Comparison of ENCODE assay signal across 15 mouse cellular contexts in genomic region chr19:56555972-56556371, GRCm38 (mm10). TPM values are rescaled to one million over a fixed set of nuclear protein-coding genes. Genes with fewer than 3 reads are reported as not detected.
A peak's percentile ranks its signal among the peaks of the same experiment; 100 is the strongest.
DNase-seq lines count a peak whose midpoint lies in the region; ATAC-seq lines count a peak whose summit lies in the region.
"Had no signal": no experiment of that assay in that cellular context is flagged by ENCODE, and none has a peak within 500 bp of the region (broad histone marks: within the 10 kb centered on the region; RNA-seq: fewer than 3 reads in every experiment).

No protein-coding gene starts in this region.

- 50% methylated on average over 5 of the region's 5 CpGs for WGBS in heart, embryonic 11.5 days (ENCODE audit: insufficient replicate concordance)
- 88% methylated on average over 5 of the region's 5 CpGs for WGBS in forebrain, embryonic 15.5 days
- 89% methylated on average over 5 of the region's 5 CpGs for WGBS in kidney, embryonic 16.5 days

- H3K4me2 ChIP-seq in heart, embryonic 11.5 days, result no peak overlapping the region
- H3K4me2 ChIP-seq in forebrain, embryonic 15.5 days (replicated peaks), result no peak overlapping the region
- no peak overlapping the region for H3K4me2 ChIP-seq in kidney, embryonic 16.5 days (replicated peaks; ENCODE audit: low read depth, low read length)
- H3K4me2 ChIP-seq: liver, embryonic 13.5 days; midbrain, embryonic 13.5 days had no signal

- H3K36me3 ChIP-seq in heart, embryonic 11.5 days (ENCODE audit: control insufficient read depth, insufficient read depth, low read length), result peaks cover 23% of the 10 kb centered on the region
- H3K36me3 ChIP-seq in megakaryocyte, embryonic 14.5 days (replicated peaks; ENCODE audit: low read length), result peaks cover 84% of the 10 kb centered on the region
- H3K36me3 ChIP-seq in forebrain, embryonic 15.5 days, result peaks cover 44% of the 10 kb centered on the region
- peaks cover 39% of the 10 kb centered on the region for H3K36me3 ChIP-seq in kidney, embryonic 16.5 days (ENCODE audit: insufficient read depth, low read length)

- no peak overlapping the region for H3K9ac ChIP-seq in heart, embryonic 11.5 days (ENCODE audit: low read depth, low read length)
- H3K9ac ChIP-seq in forebrain, embryonic 15.5 days (replicated peaks), result no peak overlapping the region
- H3K9ac ChIP-seq in kidney, embryonic 16.5 days (replicated peaks; ENCODE audit: low read length), result no peak overlapping the region
- H3K9ac ChIP-seq: liver, embryonic 13.5 days; midbrain, embryonic 13.5 days had no signal

- no peak overlapping the region for H3K4me3 ChIP-seq in heart, embryonic 11.5 days (ENCODE audit: low read depth, low read length)
- H3K4me3 ChIP-seq in megakaryocyte, embryonic 14.5 days (replicated peaks), result peak overlapping the region; percentile 51
- H3K4me3 ChIP-seq in forebrain, embryonic 15.5 days, result no peak overlapping the region
- H3K4me3 ChIP-seq in kidney, embryonic 16.5 days (ENCODE audit: low read length), result no peak overlapping the region
- H3K4me3 ChIP-seq: forebrain, embryonic 10.5 days; liver, embryonic 13.5 days; midbrain, embryonic 13.5 days had no signal

- no peaks in the 10 kb centered on the region for H3K27me3 ChIP-seq in heart, embryonic 11.5 days (ENCODE audit: control insufficient read depth, insufficient read depth, low read length)
- H3K27me3 ChIP-seq in megakaryocyte, embryonic 14.5 days (replicated peaks), result no peaks in the 10 kb centered on the region
- H3K27me3 ChIP-seq in forebrain, embryonic 15.5 days, result no peaks in the 10 kb centered on the region
- no peaks in the 10 kb centered on the region for H3K27me3 ChIP-seq in kidney, embryonic 16.5 days (ENCODE audit: insufficient read depth, low read length)
- H3K27me3 ChIP-seq: liver, embryonic 13.5 days; midbrain, embryonic 13.5 days had no signal

- H3K9me3 ChIP-seq in heart, embryonic 11.5 days (replicated peaks; ENCODE audit: control insufficient read depth, low read length), result no peaks in the 10 kb centered on the region
- H3K9me3 ChIP-seq in megakaryocyte, embryonic 14.5 days, result no peaks in the 10 kb centered on the region
- H3K9me3 ChIP-seq in forebrain, embryonic 15.5 days, result no peaks in the 10 kb centered on the region
- no peaks in the 10 kb centered on the region for H3K9me3 ChIP-seq in kidney, embryonic 16.5 days (ENCODE audit: low read length)
- H3K9me3 ChIP-seq: forebrain, embryonic 10.5 days; liver, embryonic 13.5 days; midbrain, embryonic 13.5 days had no signal

- no peak overlapping the region for H3K27ac ChIP-seq in heart, embryonic 11.5 days (ENCODE audit: low read depth, low read length)
- no peak overlapping the region for H3K27ac ChIP-seq in forebrain, embryonic 15.5 days (replicated peaks)
- no peak overlapping the region for H3K27ac ChIP-seq in kidney, embryonic 16.5 days (ENCODE audit: low read length)
- H3K27ac ChIP-seq: forebrain, embryonic 10.5 days; liver, embryonic 13.5 days; midbrain, embryonic 13.5 days had no signal

- no peaks in the 10 kb centered on the region for H3K4me1 ChIP-seq in heart, embryonic 11.5 days (ENCODE audit: control insufficient read depth, insufficient read depth, low read length)
- H3K4me1 ChIP-seq in megakaryocyte, embryonic 14.5 days, result peaks cover 36% of the 10 kb centered on the region
- no peaks in the 10 kb centered on the region for H3K4me1 ChIP-seq in forebrain, embryonic 15.5 days
- no peaks in the 10 kb centered on the region for H3K4me1 ChIP-seq in kidney, embryonic 16.5 days (ENCODE audit: insufficient read depth, low read length)
- H3K4me1 ChIP-seq: forebrain, embryonic 10.5 days had no signal

- ATAC-seq in heart, embryonic 11.5 days (replicated peaks; ENCODE audit: insufficient number of reproducible peaks, low FRiP score, low TSS enrichment), result no peak
- ATAC-seq in forebrain, embryonic 15.5 days (replicated peaks), result no peak
- ATAC-seq in kidney, embryonic 16.5 days (ENCODE audit: low FRiP score, low TSS enrichment), result no peak
- ATAC-seq: midbrain, embryonic 13.5 days had no signal

- DNase-seq in heart, adult 18-20 months, result peak; percentile 67 to 83
- DNase-seq in MN1 (ENCODE audit: low spot score), result peak; percentile 32
- DNase-seq in heart, adult 8-10 months (ENCODE audit: low spot score), result peak; percentile 57
- DNase-seq in urinary bladder, postnatal 36 days (ENCODE audit: low spot score in 2 of 2), result no peak
- DNase-seq: cerebellum, adult 11-12 months; gastrocnemius, postnatal 25 days; kidney, adult 9 months; liver, embryonic 13.5 days; thymus, postnatal 14 days had no signal

RNA-seq across cellular contexts. Expression of gene Nhlrc2, which starts 7.9 kb away (rescaled TPM):
- total RNA-seq in heart, adult 18-20 months (2021), result 10 to 100 TPM; 23.6 to 26.1 TPM
- polyA plus RNA-seq in heart, embryonic 11.5 days (2014; fragmentation: Nextera tagmentation; extraction: Ambion mirVana), result 13.1 and 14.3 TPM in 2 replicates
- 10 to 100 TPM; 25.7 to 28.2 (median 27.7) TPM for total RNA-seq in heart, adult 8-10 months (2022)
- 2.2 and 4.6 TPM in 2 replicates for polyA plus RNA-seq in megakaryocyte, embryonic 14.5 days (2012; ENCODE audit: insufficient read depth, low replicate concordance)
- 11.2 and 12.7 TPM in 2 replicates for polyA plus RNA-seq in forebrain, embryonic 15.5 days (2015; fragmentation: Nextera tagmentation; extraction: Ambion mirVana)
- 16.0 and 16.1 TPM in 2 replicates for polyA plus RNA-seq in kidney, embryonic 16.5 days (2015; fragmentation: Nextera tagmentation; extraction: Ambion mirVana)

RNA-seq across cellular contexts. Expression of gene Dclre1a, which starts 8.0 kb away (rescaled TPM):
- total RNA-seq in heart, adult 18-20 months (2021), result 10 to 100 TPM in 1 of 2 experiments, 1 to 10 TPM in 1; 8.3 to 10.1 TPM
- polyA plus RNA-seq in heart, embryonic 11.5 days (2014; fragmentation: Nextera tagmentation; extraction: Ambion mirVana), result 13.6 and 14.6 TPM in 2 replicates
- total RNA-seq in heart, adult 8-10 months (2022), result 10 to 100 TPM in 2 of 4 experiments, 1 to 10 TPM in 2; 7.4 to 12.5 (median 10.6) TPM
- 0.75 TPM in 1 of 2 replicates, not detected in the other for polyA plus RNA-seq in megakaryocyte, embryonic 14.5 days (2012; ENCODE audit: insufficient read depth, low replicate concordance)
- polyA plus RNA-seq in forebrain, embryonic 15.5 days (2015; fragmentation: Nextera tagmentation; extraction: Ambion mirVana), result 12.3 and 12.7 TPM in 2 replicates
- polyA plus RNA-seq in kidney, embryonic 16.5 days (2015; fragmentation: Nextera tagmentation; extraction: Ambion mirVana), result 14.8 and 18.6 TPM in 2 replicates

Comparison
In these comparisons a context has a peak if more than half of its experiments do, and no peak if none do; other contexts are left out.
1. DNase-seq: peak in heart, adult 18-20 months (2 of 2), MN1 (single experiment) and heart, adult 8-10 months (single experiment); none in urinary bladder, postnatal 36 days (0 of 2).